Mouse (Mus musculus) embryonic facial prominence, embryonic 15.5 days (tissue): ENCODE measurements at regions not wholly inside any gene's neighbourhood (a gene's known extent, or its start where the extent isn't known, plus 50 kb on each side); places are given as distances from the start of the nearest gene placed in this dataset.
A peak's percentile ranks its signal among the peaks of the same experiment; 100 is the strongest.
"Not testable (repeated sequence)": the region's sequence is repeated elsewhere in the genome, so short reads cannot be mapped to it uniquely, and the experiment has no call there.

Experiments
- ATAC-seq: fragments of 200-750 bp; cut with Nextera tagmentation; 2 replicates; pipeline ENCODE4 v1.8.0; 2017; ENCODE audit warnings: low read depth, moderate TSS enrichment; ENCODE audit not compliant: insufficient number of reproducible peaks, low FRiP score, low TSS enrichment
- H3K27ac ChIP-seq: fragments of 300-500 bp; sonication (generic); replicated peaks from 2 replicates; pipeline ENCODE4 v1.5.1; 2015; ENCODE audit warnings: mild to moderate bottlenecking, inconsistent platforms
- H3K27me3 ChIP-seq: fragments of 300-500 bp; sonication (generic); 2 replicates; pipeline ENCODE4 v1.6.1; 2015; ENCODE audit warnings: inconsistent platforms
- H3K36me3 ChIP-seq: fragments of 300-500 bp; sonication (generic); 2 replicates; pipeline ENCODE4 v1.6.1; 2015; ENCODE audit warnings: mild to moderate bottlenecking, inconsistent platforms
- H3K4me1 ChIP-seq: fragments of 300-500 bp; sonication (generic); 2 replicates; pipeline ENCODE4 v1.6.1; 2015; ENCODE audit warnings: inconsistent platforms
- H3K4me2 ChIP-seq: fragments of 300-500 bp; sonication (generic); replicated peaks from 2 replicates; pipeline ENCODE4 v1.6.1; 2015; ENCODE audit warnings: mild to moderate bottlenecking, inconsistent platforms
- H3K4me3 ChIP-seq: fragments of 300-500 bp; sonication (generic); replicated peaks from 2 replicates; pipeline ENCODE4 v1.5.1; 2015; ENCODE audit warnings: mild to moderate bottlenecking, inconsistent platforms
- H3K9ac ChIP-seq: fragments of 300-500 bp; sonication (generic); 2 replicates; pipeline ENCODE4 v1.6.1; 2015; ENCODE audit warnings: inconsistent platforms
- H3K9me3 ChIP-seq: fragments of 300-500 bp; sonication (generic); replicated peaks from 2 replicates; pipeline ENCODE4 v1.6.1; 2016; ENCODE audit warnings: inconsistent platforms
- WGBS: fragments of 180-500 bp; shearing (Covaris S2); methylation state at CpG from one replicate; pipeline ENCODE4 v1.1.7; 2015; 5-methylcytosine and 5-hydroxymethylcytosine counted together

DNA sequence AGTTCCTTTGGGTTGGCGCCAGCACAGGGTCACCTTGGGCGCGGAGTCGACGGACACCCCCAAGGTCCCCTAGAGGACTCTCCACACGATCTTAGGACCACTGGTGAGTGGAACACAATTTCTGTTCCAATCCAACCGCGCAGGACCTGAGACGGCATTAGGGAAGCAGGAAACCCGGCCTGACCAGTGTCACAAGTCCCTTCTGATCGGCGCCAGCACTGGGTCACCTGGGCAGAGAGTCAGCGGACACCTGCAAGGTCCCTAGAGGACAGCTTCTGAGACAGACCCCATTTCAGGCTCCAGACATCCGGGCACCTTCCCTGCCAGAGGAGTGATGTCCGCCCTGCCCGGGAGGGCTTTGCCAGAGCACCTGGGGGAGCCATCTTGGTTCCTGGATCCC is 74.2 kb upstream of the Cdh13 start:
- H3K9me3 ChIP-seq, H3K27me3 ChIP-seq, H3K27ac ChIP-seq, H3K9ac ChIP-seq, ATAC-seq, H3K4me3 ChIP-seq, H3K4me2 ChIP-seq, H3K36me3 ChIP-seq, H3K4me1 ChIP-seq: not testable (repeated sequence)
- WGBS: 92% methylated on average over 16 of the region's 16 CpGs

DNA sequence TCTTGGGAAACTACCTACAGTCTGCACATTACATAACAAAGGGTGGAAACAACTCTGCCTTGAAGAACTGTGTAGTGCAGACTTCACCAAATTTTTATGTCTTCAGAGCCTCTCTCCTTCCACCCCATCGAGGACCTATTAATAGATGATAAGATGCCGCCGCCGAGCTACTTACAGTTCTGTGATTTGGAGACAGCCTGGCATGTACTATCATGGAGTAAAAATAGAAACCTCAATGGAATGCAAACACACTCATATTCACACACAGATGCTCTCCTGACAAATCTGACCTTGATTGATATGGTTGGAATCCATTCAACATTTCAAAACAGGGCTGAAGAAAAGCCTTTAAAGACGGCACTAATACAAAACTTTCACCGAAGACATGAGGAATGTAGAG is 92.7 kb upstream of the Cdh13 start:
- Histone ChIP-seq H3K4me1 (no peaks in the 10 kb centered on the region), H3K27me3 (no peaks in the 10 kb centered on the region), H3K4me2 (no peak overlapping the region), H3K9me3 (no peaks in the 10 kb centered on the region), H3K9ac (no peak overlapping the region), H3K36me3 (no peaks in the 10 kb centered on the region), H3K27ac (no peak overlapping the region), H3K4me3 (no peak overlapping the region)
- ATAC-seq: no peak
- WGBS: 58% methylated on average over 6 of the region's 6 CpGs

DNA sequence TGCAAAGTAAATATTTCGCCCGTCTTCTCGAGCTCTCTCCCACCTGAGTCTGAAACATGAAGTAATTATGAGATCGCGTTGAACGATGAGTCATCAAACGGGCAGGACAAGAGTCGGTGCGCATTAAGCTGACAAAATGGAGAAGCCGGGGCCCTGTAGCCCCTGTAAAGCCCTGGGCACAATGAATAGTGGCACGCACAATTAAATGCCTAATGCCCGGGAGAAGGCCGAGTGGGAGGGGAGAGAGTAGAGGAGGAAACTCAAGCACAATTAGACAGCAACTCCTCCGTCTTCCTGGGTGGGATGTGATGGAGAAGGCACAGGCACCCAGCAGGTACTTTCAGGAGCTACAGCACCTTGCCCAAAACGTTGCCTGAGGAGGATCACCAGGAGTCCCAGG is 94.3 kb upstream of the Cdh13 start:
- no peak for ATAC-seq
- Histone ChIP-seq H3K9ac (no peak overlapping the region), H3K4me1 (no peaks in the 10 kb centered on the region), H3K9me3 (no peaks in the 10 kb centered on the region), H3K4me3 (no peak overlapping the region), H3K27ac (no peak overlapping the region), H3K36me3 (no peaks in the 10 kb centered on the region), H3K27me3 (no peaks in the 10 kb centered on the region), H3K4me2 (no peak overlapping the region)
- 67% methylated on average over 15 of the region's 15 CpGs for WGBS

DNA sequence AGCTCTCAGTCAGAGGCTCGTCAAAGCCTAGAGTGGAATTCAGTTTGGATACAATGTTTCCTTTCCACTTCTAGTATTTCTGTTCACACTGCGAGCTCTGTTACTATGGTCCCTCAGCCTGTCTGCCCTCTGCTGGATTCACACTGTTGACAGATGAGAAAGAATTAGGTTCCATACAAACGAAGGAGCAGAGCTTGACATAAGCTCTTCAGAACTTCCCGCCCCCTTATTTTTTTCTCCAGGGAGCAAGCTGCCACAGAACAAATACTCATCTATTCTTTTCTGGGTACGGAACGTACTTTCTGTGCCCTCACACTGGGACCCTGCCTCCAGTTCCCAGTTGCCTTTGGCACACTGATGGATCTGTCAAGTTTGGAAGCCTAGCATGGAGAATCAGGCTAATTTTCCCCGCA is 114.5 kb upstream of the Cdh13 start:
- Histone ChIP-seq H3K4me3 (no peak overlapping the region), H3K4me2 (no peak overlapping the region), H3K36me3 (no peaks in the 10 kb centered on the region), H3K9me3 (no peaks in the 10 kb centered on the region), H3K27ac (no peak overlapping the region), H3K4me1 (no peaks in the 10 kb centered on the region), H3K27me3 (no peaks in the 10 kb centered on the region), H3K9ac (no peak overlapping the region)
- 36% methylated on average over 7 of the region's 7 CpGs for WGBS
- no peak for ATAC-seq

DNA sequence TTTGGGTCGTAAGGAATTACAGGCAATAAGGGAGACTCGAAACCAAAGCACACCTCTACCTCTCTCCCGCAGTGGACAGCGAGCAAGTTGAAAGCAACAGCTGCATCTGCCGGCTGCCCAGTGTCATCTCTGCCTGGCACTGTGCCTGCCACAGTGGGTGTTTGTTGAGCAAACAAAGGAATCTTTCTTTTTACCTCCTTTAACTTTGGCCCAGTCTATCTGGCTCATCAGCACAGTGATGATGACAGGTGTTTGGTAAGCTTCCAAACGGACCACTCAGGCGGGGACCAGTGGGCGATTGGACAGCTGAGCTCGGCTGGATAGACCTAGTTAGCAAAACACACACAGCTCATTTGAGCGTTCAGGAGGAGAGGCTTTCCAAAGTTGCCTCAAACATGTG is 121.4 kb upstream of the Cdh13 start:
- no peaks in the 10 kb centered on the region for H3K4me1 ChIP-seq
- no peaks in the 10 kb centered on the region for H3K9me3 ChIP-seq
- whole genome bisulfite sequencing: 66% methylated on average over 10 of the region's 10 CpGs
- H3K27ac ChIP-seq: no peak overlapping the region; the same call in 1 of the 2 replicates
- no peak overlapping the region for H3K9ac ChIP-seq
- no peaks in the 10 kb centered on the region for H3K27me3 ChIP-seq
- H3K36me3 ChIP-seq: no peaks in the 10 kb centered on the region
- ATAC-seq: peak; percentile 69; the same call in 1 of the 2 replicates
- no peak overlapping the region for H3K4me2 ChIP-seq
- H3K4me3 ChIP-seq: no peak overlapping the region

GRCm38 (mm10) chr8:118147359-118148205 is 136.0 kb upstream of the Cdh13 start:
- ATAC-seq: no peak
- no peaks in the 10 kb centered on the region for H3K4me1 ChIP-seq
- no peaks in the 10 kb centered on the region for H3K36me3 ChIP-seq
- 52% methylated on average over 10 of the region's 10 CpGs for WGBS
- H3K27me3 ChIP-seq: no peaks in the 10 kb centered on the region
- H3K27ac ChIP-seq: no peak overlapping the region
- H3K9me3 ChIP-seq: no peaks in the 10 kb centered on the region
- no peak overlapping the region for H3K9ac ChIP-seq
- no peak overlapping the region for H3K4me3 ChIP-seq
- no peak overlapping the region for H3K4me2 ChIP-seq

DNA sequence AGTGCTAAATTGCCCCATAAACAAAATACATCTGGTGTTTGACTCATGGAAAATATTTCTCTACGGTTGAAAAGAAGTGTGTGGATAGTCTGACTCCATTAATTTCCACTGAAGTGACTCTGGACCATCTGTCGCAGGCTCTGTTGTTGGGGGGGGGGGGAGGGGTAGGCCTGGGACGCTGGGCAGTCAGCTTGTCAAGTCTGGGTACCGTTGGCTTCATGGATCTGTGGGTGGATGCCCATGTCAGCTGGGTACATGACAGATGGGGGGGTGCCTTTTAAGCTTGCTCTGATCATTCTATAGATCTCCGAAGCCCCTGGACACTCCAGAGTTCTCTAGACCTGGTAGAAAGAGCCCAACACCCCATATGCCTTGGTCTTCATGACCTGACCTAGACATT is 139.0 kb upstream of the Cdh13 start:
- no peaks in the 10 kb centered on the region for H3K9me3 ChIP-seq
- H3K4me1 ChIP-seq: no peaks in the 10 kb centered on the region
- no peak for ATAC-seq
- no peak overlapping the region for H3K27ac ChIP-seq
- no peaks in the 10 kb centered on the region for H3K36me3 ChIP-seq
- H3K9ac ChIP-seq: no peak overlapping the region
- no peaks in the 10 kb centered on the region for H3K27me3 ChIP-seq
- WGBS: 63% methylated on average over 5 of the region's 5 CpGs
- no peak overlapping the region for H3K4me3 ChIP-seq
- H3K4me2 ChIP-seq: no peak overlapping the region

- Histone ChIP-seq H3K4me1 (no peaks in the 10 kb centered on the region), H3K4me2 (no peak overlapping the region), H3K27ac (no peak overlapping the region), H3K36me3 (no peaks in the 10 kb centered on the region), H3K9me3 (no peaks in the 10 kb centered on the region), H3K9ac (no peak overlapping the region), H3K27me3 (no peaks in the 10 kb centered on the region), H3K4me3 (no peak overlapping the region)
- ATAC-seq: no peak
- WGBS: 86% methylated on average over 8 of the region's 8 CpGs
Measured at GRCm38 (mm10) chr8:118142311-118142710, 141.2 kb upstream of the Cdh13 start.

- no peak overlapping the region for H3K9ac ChIP-seq
- ATAC-seq: no peak
- no peak overlapping the region for H3K4me2 ChIP-seq
- H3K27me3 ChIP-seq: no peaks in the 10 kb centered on the region
- H3K27ac ChIP-seq: no peak overlapping the region
- H3K4me3 ChIP-seq: no peak overlapping the region
- 54% methylated on average over 6 of the region's 6 CpGs for WGBS
- no peaks in the 10 kb centered on the region for H3K4me1 ChIP-seq
- H3K9me3 ChIP-seq: no peaks in the 10 kb centered on the region
- H3K36me3 ChIP-seq: no peaks in the 10 kb centered on the region
Measured at GRCm38 (mm10) chr8:118139928-118140327, 143.6 kb upstream of the Cdh13 start.

DNA sequence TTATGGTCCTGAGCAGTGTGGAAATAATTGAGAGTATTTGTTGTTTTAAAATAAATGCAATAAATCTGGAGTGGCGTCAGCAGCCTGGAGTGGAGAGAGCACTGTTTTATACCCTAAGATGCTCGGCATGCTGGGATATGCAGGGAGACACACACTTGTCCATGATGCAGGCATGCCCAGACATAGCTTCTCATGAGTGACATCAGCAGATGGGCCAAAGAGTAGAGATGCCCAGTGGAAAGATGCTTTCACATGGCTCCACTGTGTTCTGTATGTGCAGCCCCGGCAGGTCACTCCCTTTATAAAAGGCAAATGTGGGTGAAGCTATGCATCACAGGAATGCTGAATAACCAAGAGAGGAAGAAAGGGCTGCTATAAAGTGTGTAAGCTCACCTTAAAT is 145.7 kb upstream of the Cdh13 start:
- peak; percentile 67; the same call in 1 of the 2 replicates for ATAC-seq
- Histone ChIP-seq H3K9ac (no peak overlapping the region), H3K9me3 (no peaks in the 10 kb centered on the region), H3K36me3 (no peaks in the 10 kb centered on the region), H3K4me3 (no peak overlapping the region), H3K4me1 (no peaks in the 10 kb centered on the region), H3K4me2 (no peak overlapping the region), H3K27me3 (no peaks in the 10 kb centered on the region), H3K27ac (no peak overlapping the region)
- 36% methylated on average over 3 of the region's 3 CpGs for WGBS

- no peak overlapping the region for H3K9ac ChIP-seq
- ATAC-seq: peak; percentile 15; the same call in 1 of the 2 replicates
- WGBS: 69% methylated on average over 7 of the region's 7 CpGs
Measured at GRCm38 (mm10) chr8:118124993-118125392, 158.5 kb upstream of the Cdh13 start.

GRCm38 (mm10) chr8:118114253-118114652 is 169.3 kb upstream of the Cdh13 start:
- 62% methylated on average over 8 of the region's 8 CpGs for WGBS
- no peak overlapping the region for H3K27ac ChIP-seq

More at GRCm38 (mm10) chr8:118124993-118125392, 158.5 kb upstream of the Cdh13 start:
- Histone ChIP-seq H3K9me3 (no peaks in the 10 kb centered on the region), H3K36me3 (no peaks in the 10 kb centered on the region), H3K4me1 (no peaks in the 10 kb centered on the region), H3K4me2 (no peak overlapping the region), H3K27me3 (no peaks in the 10 kb centered on the region), H3K27ac (no peak overlapping the region), H3K4me3 (no peak overlapping the region)

More at GRCm38 (mm10) chr8:118114253-118114652, 169.3 kb upstream of the Cdh13 start:
- no peaks in the 10 kb centered on the region for H3K36me3 ChIP-seq
- no peak overlapping the region for H3K9ac ChIP-seq
- no peaks in the 10 kb centered on the region for H3K27me3 ChIP-seq
- no peak overlapping the region for H3K4me2 ChIP-seq
- no peaks in the 10 kb centered on the region for H3K4me1 ChIP-seq
- no peak for ATAC-seq
- no peaks in the 10 kb centered on the region for H3K9me3 ChIP-seq
- no peak overlapping the region for H3K4me3 ChIP-seq
